Comparison of ENCODE assay signal across 12 mouse cellular contexts in genomic region chr14:101841271-101841670, GRCm38 (mm10).
A peak's percentile ranks its signal among the peaks of the same experiment; 100 is the strongest.
DNase-seq lines count a peak whose midpoint lies in the region; ATAC-seq lines count a peak whose summit lies in the region.
"Had no signal": no experiment of that assay in that cellular context is flagged by ENCODE, and none has a peak within 500 bp of the region (broad histone marks: within the 10 kb centered on the region; RNA-seq: fewer than 3 reads in every experiment).

No protein-coding gene starts in this region.

- H3K4me3 ChIP-seq in forebrain, embryonic 16.5 days (replicated peaks; ENCODE audit: low read length), result peak overlapping the region; percentile 2; the same call in 1 of the 2 replicates
- no peak overlapping the region for H3K4me3 ChIP-seq in forebrain, embryonic 10.5 days
- peak overlapping the region; percentile 30 for H3K4me3 ChIP-seq in kidney, embryonic 16.5 days (ENCODE audit: low read length)
- peak overlapping the region; percentile 34 for H3K4me3 ChIP-seq in liver, embryonic 15.5 days (replicated peaks)
- H3K4me3 ChIP-seq: hindbrain, embryonic 15.5 days had no signal

- H3K4me2 ChIP-seq in forebrain, embryonic 16.5 days (ENCODE audit: low read length), result peak overlapping the region; percentile 38
- H3K4me2 ChIP-seq in kidney, embryonic 16.5 days (replicated peaks; ENCODE audit: low read depth, low read length), result peak overlapping the region; percentile 40
- H3K4me2 ChIP-seq in liver, embryonic 15.5 days, result peak overlapping the region; percentile 39
- H3K4me2 ChIP-seq: hindbrain, embryonic 15.5 days had no signal

- H3K27me3 ChIP-seq in forebrain, embryonic 16.5 days (replicated peaks; ENCODE audit: control insufficient read depth, insufficient read depth, low read length), result no peaks in the 10 kb centered on the region
- H3K27me3 ChIP-seq in forebrain, embryonic 10.5 days (ENCODE audit: poor library complexity, severe bottlenecking), result no peaks in the 10 kb centered on the region
- H3K27me3 ChIP-seq in kidney, embryonic 16.5 days (ENCODE audit: insufficient read depth, low read length), result no peaks in the 10 kb centered on the region
- no peaks in the 10 kb centered on the region for H3K27me3 ChIP-seq in liver, embryonic 15.5 days
- H3K27me3 ChIP-seq: hindbrain, embryonic 15.5 days had no signal

- H3K36me3 ChIP-seq in forebrain, embryonic 16.5 days (ENCODE audit: control insufficient read depth, insufficient read depth), result no peaks in the 10 kb centered on the region
- H3K36me3 ChIP-seq in forebrain, embryonic 10.5 days (replicated peaks), result no peaks in the 10 kb centered on the region
- H3K36me3 ChIP-seq in kidney, embryonic 16.5 days (ENCODE audit: insufficient read depth, low read length), result no peaks in the 10 kb centered on the region
- no peaks in the 10 kb centered on the region for H3K36me3 ChIP-seq in liver, embryonic 15.5 days (replicated peaks)
- H3K36me3 ChIP-seq: hindbrain, embryonic 15.5 days had no signal

- 82% methylated on average over 5 of the region's 5 CpGs for WGBS in forebrain, embryonic 16.5 days
- WGBS in forebrain, embryonic 10.5 days, result 88% methylated on average over 5 of the region's 5 CpGs
- 66% methylated on average over 5 of the region's 5 CpGs for WGBS in kidney, embryonic 16.5 days
- WGBS in liver, embryonic 15.5 days (ENCODE audit: insufficient replicate concordance), result 51% methylated on average over 5 of the region's 5 CpGs

- no peak for ATAC-seq in forebrain, embryonic 16.5 days
- ATAC-seq in kidney, embryonic 16.5 days (ENCODE audit: low FRiP score, low TSS enrichment), result no peak
- ATAC-seq in common myeloid progenitor, adult 5-6 weeks (replicated peaks; ENCODE audit: low read depth, poor library complexity, severe bottlenecking), result 0 out of 2 replicates have a peak, but pooled peaks have one; percentile 10
- no peak for ATAC-seq in liver, embryonic 15.5 days (ENCODE audit: insufficient read depth)

- no peak overlapping the region for H3K9ac ChIP-seq in forebrain, embryonic 16.5 days (replicated peaks; ENCODE audit: low read depth, low read length)
- no peak overlapping the region; the same call in 1 of the 2 replicates for H3K9ac ChIP-seq in kidney, embryonic 16.5 days (replicated peaks; ENCODE audit: low read length)
- no peak overlapping the region for H3K9ac ChIP-seq in liver, embryonic 15.5 days
- H3K9ac ChIP-seq: hindbrain, embryonic 15.5 days had no signal

- H3K9me3 ChIP-seq in forebrain, embryonic 16.5 days (ENCODE audit: control insufficient read depth, low read length), result no peaks in the 10 kb centered on the region
- H3K9me3 ChIP-seq in forebrain, embryonic 10.5 days, result no peaks in the 10 kb centered on the region
- no peaks in the 10 kb centered on the region for H3K9me3 ChIP-seq in kidney, embryonic 16.5 days (ENCODE audit: low read length)
- no peaks in the 10 kb centered on the region for H3K9me3 ChIP-seq in liver, embryonic 15.5 days (replicated peaks)
- H3K9me3 ChIP-seq: hindbrain, embryonic 15.5 days had no signal

- H3K27ac ChIP-seq in forebrain, embryonic 16.5 days (ENCODE audit: low read length), result no peak overlapping the region
- H3K27ac ChIP-seq in forebrain, embryonic 10.5 days, result no peak overlapping the region
- no peak overlapping the region for H3K27ac ChIP-seq in kidney, embryonic 16.5 days (ENCODE audit: low read length)
- H3K27ac ChIP-seq in liver, embryonic 15.5 days (replicated peaks), result no peak overlapping the region
- H3K27ac ChIP-seq: hindbrain, embryonic 15.5 days had no signal

- no peak for DNase-seq in forebrain, embryonic 10.5 days (ENCODE audit: extremely low spot score, low spot score)
- DNase-seq in kidney, postnatal 10 days, result no peak
- no peak for DNase-seq in layer of hippocampus, postnatal 25 days (ENCODE audit: extremely low spot score in 1 of 2, low spot score in 1 of 2)
- DNase-seq in cerebellum, adult 9-10 months, result no peak
- DNase-seq: adrenal gland, postnatal 10 days; cerebellum, adult 11 months; thymus, postnatal 36 days had no signal

- peaks cover 15% of the 10 kb centered on the region for H3K4me1 ChIP-seq in forebrain, embryonic 16.5 days (replicated peaks; ENCODE audit: control insufficient read depth, insufficient read depth, low read length)
- H3K4me1 ChIP-seq in forebrain, embryonic 10.5 days, result no peaks in the 10 kb centered on the region
- H3K4me1 ChIP-seq in kidney, embryonic 16.5 days (ENCODE audit: insufficient read depth, low read length), result peaks cover 26% of the 10 kb centered on the region
- peaks cover 11% of the 10 kb centered on the region for H3K4me1 ChIP-seq in liver, embryonic 15.5 days (replicated peaks)
- H3K4me1 ChIP-seq: hindbrain, embryonic 15.5 days had no signal
